In genomic region chr1:162008208-162008607, GRCm38 (mm10) we compare ENCODE assay signal across 15 mouse cellular contexts. TPM values are rescaled to one million over a fixed set of nuclear protein-coding genes. Genes with fewer than 3 reads are reported as not detected.
DNase-seq lines count a peak whose midpoint lies in the region; ATAC-seq and TF ChIP-seq lines count a peak whose summit lies in the region.
"Had no signal": no experiment of that assay in that cellular context is flagged by ENCODE, and none has a peak within 500 bp of the region (broad histone marks: within the 10 kb centered on the region; RNA-seq: fewer than 3 reads in every experiment).

No protein-coding gene starts in this region.

- H3K4me2 ChIP-seq in heart, embryonic 11.5 days: no peak overlapping the region
- H3K4me2 ChIP-seq in lung, embryonic 14.5 days: no peak overlapping the region
- peak overlapping the region; percentile 45 for H3K4me2 ChIP-seq in embryonic facial prominence, embryonic 14.5 days (ENCODE audit: low read depth, low read length)
- no peak overlapping the region for H3K4me2 ChIP-seq in limb, embryonic 15.5 days
- H3K4me2 ChIP-seq: neural tube, embryonic 12.5 days had no signal

- H3K36me3 ChIP-seq in heart, embryonic 11.5 days (ENCODE audit: control insufficient read depth, insufficient read depth, low read length): no peaks in the 10 kb centered on the region
- no peaks in the 10 kb centered on the region for H3K36me3 ChIP-seq in lung, embryonic 14.5 days (ENCODE audit: insufficient read depth)
- H3K36me3 ChIP-seq in embryonic facial prominence, embryonic 14.5 days (ENCODE audit: control insufficient read depth, insufficient read depth, low read length): no peaks in the 10 kb centered on the region
- no peaks in the 10 kb centered on the region for H3K36me3 ChIP-seq in limb, embryonic 15.5 days

- WGBS in heart, embryonic 11.5 days (ENCODE audit: insufficient replicate concordance): 70% methylated on average over 4 of the region's 4 CpGs
- 57% methylated on average over 4 of the region's 4 CpGs for WGBS in lung, embryonic 14.5 days
- 15% methylated on average over 4 of the region's 4 CpGs for whole genome bisulfite sequencing in embryonic facial prominence, embryonic 14.5 days
- 8% methylated on average over 4 of the region's 4 CpGs for WGBS in limb, embryonic 15.5 days

- H3K27me3 ChIP-seq in heart, embryonic 11.5 days (ENCODE audit: control insufficient read depth, insufficient read depth, low read length): no peaks in the 10 kb centered on the region
- H3K27me3 ChIP-seq in lung, embryonic 14.5 days (ENCODE audit: insufficient read depth, low read length): no peaks in the 10 kb centered on the region
- no peaks in the 10 kb centered on the region for H3K27me3 ChIP-seq in embryonic facial prominence, embryonic 14.5 days (replicated peaks; ENCODE audit: control insufficient read depth, insufficient read depth, low read length)
- no peaks in the 10 kb centered on the region for H3K27me3 ChIP-seq in limb, embryonic 15.5 days
- H3K27me3 ChIP-seq: neural tube, embryonic 12.5 days had no signal

- H3K27ac ChIP-seq in heart, embryonic 11.5 days (ENCODE audit: low read depth, low read length): peak overlapping the region; percentile 69; the same call in 1 of the 2 replicates
- peak overlapping the region; percentile 81 for H3K27ac ChIP-seq in lung, embryonic 14.5 days (ENCODE audit: low read depth)
- H3K27ac ChIP-seq in embryonic facial prominence, embryonic 14.5 days (replicated peaks; ENCODE audit: low read depth, low read length): peak overlapping the region; percentile 99
- peak overlapping the region; percentile 97 for H3K27ac ChIP-seq in limb, embryonic 15.5 days
- H3K27ac ChIP-seq: layer of hippocampus, adult 2 months; neural tube, embryonic 12.5 days had no signal

- no peak overlapping the region for H3K4me3 ChIP-seq in heart, embryonic 11.5 days (ENCODE audit: low read depth, low read length)
- H3K4me3 ChIP-seq in lung, embryonic 14.5 days (ENCODE audit: low read depth, low read length): no peak overlapping the region
- peak overlapping the region; percentile 4; the same call in 1 of the 2 replicates for H3K4me3 ChIP-seq in embryonic facial prominence, embryonic 14.5 days (ENCODE audit: low read depth, low read length)
- H3K4me3 ChIP-seq in limb, embryonic 15.5 days: no peak overlapping the region
- H3K4me3 ChIP-seq: layer of hippocampus, adult 2 months; neural tube, embryonic 12.5 days had no signal

- H3K9ac ChIP-seq in heart, embryonic 11.5 days (ENCODE audit: low read depth, low read length): no peak overlapping the region
- no peak overlapping the region for H3K9ac ChIP-seq in lung, embryonic 14.5 days
- peak overlapping the region; percentile 41 for H3K9ac ChIP-seq in embryonic facial prominence, embryonic 14.5 days (ENCODE audit: low read depth, low read length)
- H3K9ac ChIP-seq in limb, embryonic 15.5 days: no peak overlapping the region
- H3K9ac ChIP-seq: neural tube, embryonic 12.5 days had no signal

- H3K9me3 ChIP-seq in heart, embryonic 11.5 days (replicated peaks; ENCODE audit: control insufficient read depth, low read length): no peaks in the 10 kb centered on the region
- H3K9me3 ChIP-seq in lung, embryonic 14.5 days (ENCODE audit: low read depth, low read length): no peaks in the 10 kb centered on the region
- no peaks in the 10 kb centered on the region for H3K9me3 ChIP-seq in embryonic facial prominence, embryonic 14.5 days (ENCODE audit: control insufficient read depth, low read length)
- no peaks in the 10 kb centered on the region for H3K9me3 ChIP-seq in limb, embryonic 15.5 days
- H3K9me3 ChIP-seq: neural tube, embryonic 12.5 days had no signal

- intact Hi-C loops in heart, postnatal 10 days (cut with DNase I): loop anchor here (5.0 kb wide), 1 partner anchor 209 kb away; no protein-coding TSS in a partner anchor

- no peak for ATAC-seq in heart, embryonic 11.5 days (replicated peaks; ENCODE audit: insufficient number of reproducible peaks, low FRiP score, low TSS enrichment)
- no peak for ATAC-seq in lung, embryonic 14.5 days (ENCODE audit: insufficient read depth)
- ATAC-seq in embryonic facial prominence, embryonic 14.5 days (ENCODE audit: low read depth): peak; percentile 32
- 0 out of 2 replicates have a peak, but pooled peaks have one; percentile 33 for ATAC-seq in limb, embryonic 15.5 days (ENCODE audit: insufficient number of reproducible peaks, low FRiP score, low TSS enrichment, low read depth)
- ATAC-seq: CD4-positive, CD25-positive, alpha-beta regulatory T cell, adult 4 months had no signal

- H3K4me1 ChIP-seq in heart, embryonic 11.5 days (ENCODE audit: control insufficient read depth, insufficient read depth, low read length): peaks cover 32% of the 10 kb centered on the region
- H3K4me1 ChIP-seq in lung, embryonic 14.5 days (ENCODE audit: insufficient read depth): peaks cover 24% of the 10 kb centered on the region
- H3K4me1 ChIP-seq in embryonic facial prominence, embryonic 14.5 days (ENCODE audit: control insufficient read depth, insufficient read depth, low read length): peaks cover 73% of the 10 kb centered on the region
- H3K4me1 ChIP-seq in limb, embryonic 15.5 days: peaks cover 65% of the 10 kb centered on the region

- DNase-seq in heart, postnatal 10 days: no peak
- DNase-seq in lung, embryonic 14.5 days: no peak
- no peak for DNase-seq in lung, postnatal 36 days
- peak; percentile 91 for DNase-seq in embryonic facial prominence, embryonic 14.5 days (ENCODE audit: low spot score)
- DNase-seq in thymus, adult 18-20 months: no peak
- no peak for DNase-seq in adrenal gland, postnatal 36 days
- DNase-seq: cerebellum, postnatal 25 days had no signal

- no peak for TF ChIP-seq CTCF in lung, embryonic 14.5 days (IDR thresholded peaks at IDR 0.05; ENCODE audit: low read depth)

RNA-seq across cellular contexts. Expression of gene 4930558K02Rik, which starts 28.8 kb away (rescaled TPM):
- not detected in 2 replicates for polyA plus RNA-seq in heart, embryonic 11.5 days (2014; fragmentation: Nextera tagmentation; extraction: Ambion mirVana)
- total RNA-seq in heart, postnatal 10 days (2021): not detected
- polyA plus RNA-seq in lung, embryonic 14.5 days (2014; fragmentation: Nextera tagmentation; extraction: Ambion mirVana): not detected in 2 replicates
- polyA plus RNA-seq in embryonic facial prominence, embryonic 14.5 days (2014; fragmentation: Nextera tagmentation; extraction: Ambion mirVana): not detected in 2 replicates
- not detected in 2 replicates for polyA plus RNA-seq in limb, embryonic 15.5 days (2015; fragmentation: Nextera tagmentation; extraction: Ambion mirVana)
- not detected for total RNA-seq in adrenal gland, postnatal 36 days (2021)
- total RNA-seq: granulocyte monocyte progenitor cell, adult 5-6 weeks; layer of hippocampus, adult 2 months; liver, adult 2 months had no signal
- polyA plus RNA-seq: CD4-positive, CD25-positive, alpha-beta regulatory T cell, adult 4 months; forebrain, embryonic 11.5 days; liver, adult 2 months; neural tube, embryonic 12.5 days had no signal

RNA-seq across cellular contexts. Expression of gene Pigc, which starts 39.2 kb away (rescaled TPM):
- 25.8 and 29.8 TPM in 2 replicates for polyA plus RNA-seq in heart, embryonic 11.5 days (2014; fragmentation: Nextera tagmentation; extraction: Ambion mirVana)
- total RNA-seq in heart, postnatal 10 days (2021): 10 to 100 TPM; 20.6 to 21.9 TPM
- 35.2 and 40.0 TPM in 2 replicates for polyA plus RNA-seq in lung, embryonic 14.5 days (2014; fragmentation: Nextera tagmentation; extraction: Ambion mirVana)
- polyA plus RNA-seq in embryonic facial prominence, embryonic 14.5 days (2014; fragmentation: Nextera tagmentation; extraction: Ambion mirVana): 40.8 and 45.8 TPM in 2 replicates
- 48.2 and 51.4 TPM in 2 replicates for polyA plus RNA-seq in limb, embryonic 15.5 days (2015; fragmentation: Nextera tagmentation; extraction: Ambion mirVana)
- total RNA-seq in adrenal gland, postnatal 36 days (2021): 10 to 100 TPM; 18.9 to 24.0 TPM

Comparison
In these comparisons a context has a peak if more than half of its experiments do, and no peak if none do; other contexts are left out.
1. ATAC-seq: peak in embryonic facial prominence, embryonic 14.5 days (single experiment) and limb, embryonic 15.5 days (single experiment); none in heart, embryonic 11.5 days (single experiment) and lung, embryonic 14.5 days (single experiment).
2. Peak in every context shown above with its lines, with median percentiles within 50 percentile points of each other: H3K27ac ChIP-seq.